Mouse (Mus musculus) spleen, adult 2 months (tissue): Measurements from ENCODE around the gene Ahcyl2. TPM values are rescaled to one million over a fixed set of nuclear protein-coding genes. Genes with fewer than 3 reads are reported as not detected.

Experiments used
- DNase-seq, 2 experiments: peaks; one replicate each; pipeline versions ENCODE4 v3.0.0 to v3.0.0-alpha.2; 2012 to 2021; ENCODE audit warnings: low spot score in 2 of 2, low read depth in 1 of 2
- H3K27ac ChIP-seq: fragments of 200-500 bp; 2 replicates; pipeline ENCODE4 v1.5.1; 2012; ENCODE audit warnings: low read length, inconsistent platforms; ENCODE audit not compliant: insufficient read depth
- H3K27me3 ChIP-seq: fragments of 200-500 bp; 2 replicates; pipeline ENCODE4 v1.6.1; 2012; ENCODE audit warnings: mild to moderate bottlenecking, moderate library complexity, low read length, inconsistent platforms; ENCODE audit not compliant: control insufficient read depth, insufficient read depth
- H3K36me3 ChIP-seq: fragments of 200-500 bp; 2 replicates; pipeline ENCODE4 v1.6.1; 2012; ENCODE audit warnings: mild to moderate bottlenecking, low read length, inconsistent platforms; ENCODE audit not compliant: control insufficient read depth, insufficient read depth
- H3K4me1 ChIP-seq: fragments of 200-500 bp; 2 replicates; pipeline ENCODE4 v1.6.1; 2011; ENCODE audit warnings: inconsistent platforms; ENCODE audit not compliant: control insufficient read depth, insufficient read depth, insufficient read length
- H3K4me3 ChIP-seq: fragments of 200-500 bp; 2 replicates; pipeline ENCODE4 v1.5.1; 2011; ENCODE audit warnings: mild to moderate bottlenecking, inconsistent platforms; ENCODE audit not compliant: insufficient read depth, insufficient read length; ENCODE audit errors: extremely low read depth
- CTCF ChIP-seq: fragments of 200-500 bp; IDR thresholded peaks from 2 replicates; pipeline ENCODE4 v1.5.1; 2011; ENCODE audit warnings: mild to moderate bottlenecking, inconsistent platforms; ENCODE audit not compliant: insufficient read depth, insufficient read length, insufficient replicate concordance; ENCODE audit errors: extremely low read depth
- POLR2A ChIP-seq: fragments of 200-500 bp; IDR thresholded peaks from 2 replicates; pipeline ENCODE4 v1.6.1; 2011; ENCODE audit warnings: low read depth, low read length, inconsistent platforms
- WGBS: fragments of 180-500 bp; shearing (Covaris S2); methylation state at CpG from one replicate; pipeline ENCODE4 v1.1.7; 2018; 5-methylcytosine and 5-hydroxymethylcytosine counted together
- polyA plus RNA-seq: library from polyadenylated mRNA; depleted of rRNA; stranded (reverse); fragments of >200 nt; gene quantifications from 2 replicates; pipeline ENCODE4 v1.2.3, GENCODE M21; 2012

The Ahcyl2 gene
- polyA plus RNA-seq, 1 experiment: 9.4 TPM

GRCm38 (mm10) chr6:29930087-29930486, 162.3 kb downstream of the Ahcyl2 start:
- Histone ChIP-seq H3K4me1 (no peaks in the 10 kb centered on the region; the same call in 1 of the 2 replicates), H3K4me3 (no peak overlapping the region), H3K27me3 (no peaks in the 10 kb centered on the region), H3K36me3 (no peaks in the 10 kb centered on the region), H3K27ac (no peak overlapping the region)
- DNase-seq: no peak
- TF ChIP-seq POLR2A: no peak

- whole genome bisulfite sequencing: 86% methylated on average over 6 of the region's 6 CpGs
- no peak for DNase-seq
- H3K4me3 ChIP-seq: no peak overlapping the region
- H3K36me3 ChIP-seq: no peaks in the 10 kb centered on the region
- H3K4me1 ChIP-seq: no peaks in the 10 kb centered on the region; the same call in 1 of the 2 replicates
- no peak for TF ChIP-seq CTCF
- TF ChIP-seq POLR2A: no peak
- no peak overlapping the region for H3K27ac ChIP-seq
- no peaks in the 10 kb centered on the region for H3K27me3 ChIP-seq
Observed at GRCm38 (mm10) chr6:29930665-29931064, 162.9 kb downstream of the Ahcyl2 start.

- H3K27me3 ChIP-seq: no peaks in the 10 kb centered on the region
- WGBS: 91% methylated on average over 4 of the region's 4 CpGs
- H3K4me1 ChIP-seq: no peaks in the 10 kb centered on the region; the same call in 1 of the 2 replicates
- DNase-seq: no peak
- H3K4me3 ChIP-seq: no peak overlapping the region
- H3K27ac ChIP-seq: no peak overlapping the region
- no peaks in the 10 kb centered on the region for H3K36me3 ChIP-seq
- TF ChIP-seq POLR2A: no peak
- no peak for TF ChIP-seq CTCF
Observed at GRCm38 (mm10) chr6:29931181-29931580, 163.4 kb downstream of the Ahcyl2 start.

- no peak overlapping the region for H3K4me3 ChIP-seq
- H3K27ac ChIP-seq: no peak overlapping the region
- no peaks in the 10 kb centered on the region for H3K27me3 ChIP-seq
- H3K4me1 ChIP-seq: no peaks in the 10 kb centered on the region
- WGBS: 100% methylated on average over 1 of the region's 1 CpGs
- H3K36me3 ChIP-seq: no peaks in the 10 kb centered on the region
- TF ChIP-seq POLR2A (no peak), CTCF (no peak)
- no peak for DNase-seq
Observed at GRCm38 (mm10) chr6:29935741-29936140, 167.9 kb downstream of the Ahcyl2 start.

GRCm38 (mm10) chr6:29940428-29940827, 172.6 kb downstream of the Ahcyl2 start:
- Histone ChIP-seq H3K27me3 (no peaks in the 10 kb centered on the region), H3K27ac (no peak overlapping the region), H3K36me3 (no peaks in the 10 kb centered on the region), H3K4me3 (no peak overlapping the region), H3K4me1 (no peaks in the 10 kb centered on the region)
- TF ChIP-seq POLR2A (no peak), CTCF (no peak)
- 75% methylated on average over 4 of the region's 4 CpGs for WGBS
- DNase-seq: no peak

- H3K4me3 ChIP-seq: no peak overlapping the region
- WGBS: 90% methylated on average over 2 of the region's 2 CpGs
- H3K36me3 ChIP-seq: no peaks in the 10 kb centered on the region
- no peak overlapping the region for H3K27ac ChIP-seq
- H3K4me1 ChIP-seq: no peaks in the 10 kb centered on the region
- no peak for DNase-seq
- TF ChIP-seq POLR2A (no peak), CTCF (no peak)
- no peaks in the 10 kb centered on the region for H3K27me3 ChIP-seq
Observed at GRCm38 (mm10) chr6:29941036-29941435, 173.2 kb downstream of the Ahcyl2 start.

- TF ChIP-seq CTCF (no peak), POLR2A (no peak)
- Histone ChIP-seq H3K4me1 (no peaks in the 10 kb centered on the region), H3K27ac (no peak overlapping the region), H3K36me3 (no peaks in the 10 kb centered on the region), H3K4me3 (no peak overlapping the region), H3K27me3 (no peaks in the 10 kb centered on the region)
- DNase-seq: no peak
- WGBS: 90% methylated on average over 1 of the region's 1 CpGs
Observed at GRCm38 (mm10) chr6:29944465-29944864, 176.7 kb downstream of the Ahcyl2 start.

- DNase-seq: no peak
- WGBS: 80% methylated on average over 2 of the region's 2 CpGs
- TF ChIP-seq CTCF: no peak
- no peak for TF ChIP-seq POLR2A
Observed at GRCm38 (mm10) chr6:29946568-29946967, 178.8 kb downstream of the Ahcyl2 start.

More at GRCm38 (mm10) chr6:29946568-29946967, 178.8 kb downstream of the Ahcyl2 start:
- H3K36me3 ChIP-seq: no peaks in the 10 kb centered on the region
- no peak overlapping the region for H3K4me3 ChIP-seq
- H3K4me1 ChIP-seq: no peaks in the 10 kb centered on the region
- no peak overlapping the region for H3K27ac ChIP-seq
- H3K27me3 ChIP-seq: no peaks in the 10 kb centered on the region
